Mouse (Mus musculus) heart, postnatal 36 days (tissue): ENCODE measurements around the gene Pck2. TPM values are rescaled to one million over a fixed set of nuclear protein-coding genes. Genes with fewer than 3 reads are reported as not detected.

Source experiments
- DNase-seq, 2 experiments: peaks; one replicate each; pipeline ENCODE4 v3.0.0; 2021 to 2022
- intact Hi-C: fragments of 180-260 bp; cut with DNase I; formaldehyde crosslinking; loops from one replicate; pipeline ENCODE4 v1.15.1; 2025
- total RNA-seq, 2 experiments: library from RNA; stranded (reverse); gene quantifications; 2 replicates each; pipeline ENCODE4 v1.2.3; 2021

Pck2 gene
- total RNA-seq, 2 experiments from 2014 or later: 12.9 to 13.2 TPM

GRCm38 (mm10) chr14:55524785-55525184 is 15.3 kb upstream of the Pck2 start, which contains the start of gene Nrl:
Nrl (minus strand) TSS chr14:55524981.
- DNase-seq: no peak
- intact Hi-C loops: no loop called here

GRCm38 (mm10) chr14:55526674-55527073 is 13.4 kb upstream of the Pck2 start:
- DNase-seq: no peak
- intact Hi-C loops: no loop called here

DNA sequence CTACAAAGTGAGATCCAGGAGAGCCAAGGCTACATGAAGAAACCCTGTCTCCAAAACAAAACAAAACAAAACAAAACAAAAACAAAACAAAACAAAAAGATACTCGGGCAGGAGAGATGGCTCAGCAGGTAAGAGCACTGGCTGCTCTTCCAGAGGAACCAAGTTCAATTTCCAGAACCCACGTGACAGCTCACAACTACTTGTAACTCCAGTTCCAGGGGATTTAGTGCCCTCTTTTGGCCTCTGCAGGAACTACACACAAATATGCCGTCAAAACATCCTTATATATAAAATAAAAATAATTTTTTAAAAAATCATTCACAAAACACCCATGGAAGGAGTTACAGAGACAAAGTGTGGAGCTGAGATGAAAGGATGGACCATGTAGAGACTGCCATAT is 12.1 kb upstream of the Pck2 start:
- peak in 1 of 2 experiments; percentile 25 for DNase-seq
- intact Hi-C loops: no loop called here

- intact Hi-C loops: loop anchor here (2.0 to 10.0 kb wide), 2 partner anchors 39 to 391 kb away; no protein-coding TSS in a partner anchor
- peak; percentile 31 to 47 for DNase-seq
These were observed 3.8 kb upstream of the Pck2 start for GRCm38 (mm10) chr14:55536116-55536745.

DNA sequence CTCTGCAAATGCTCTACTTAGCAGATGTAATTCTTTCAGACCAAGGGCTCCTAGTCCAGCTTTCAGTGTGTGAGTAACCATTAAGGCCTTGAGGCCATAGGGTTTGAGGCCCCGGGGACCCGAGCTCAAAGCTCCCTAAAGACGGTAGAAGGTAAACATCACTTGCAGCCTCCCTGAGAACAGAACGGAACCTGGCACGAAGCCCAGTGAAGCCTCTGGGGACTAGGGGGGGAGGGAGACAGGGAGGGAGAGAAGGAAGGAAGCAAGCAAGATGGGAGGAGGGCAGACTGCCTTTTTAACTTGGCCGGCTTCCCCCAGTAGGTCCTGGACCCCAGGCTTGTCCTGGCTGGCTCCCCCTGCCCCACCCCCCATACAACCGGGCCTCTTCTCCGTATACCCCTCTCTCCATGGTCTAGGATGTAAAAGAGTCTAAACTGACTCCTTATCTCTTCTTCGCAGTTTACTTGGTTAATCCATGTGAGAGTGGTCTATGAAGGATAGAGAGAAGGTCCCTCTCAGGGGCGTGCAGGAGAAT is 788 bp downstream of the Pck2 start:
- intact Hi-C loops: loop anchor here (1.0 kb wide), 1 partner anchor 18 kb away; no protein-coding TSS in a partner anchor
- peak; percentile 89 to 92 for DNase-seq

DNA sequence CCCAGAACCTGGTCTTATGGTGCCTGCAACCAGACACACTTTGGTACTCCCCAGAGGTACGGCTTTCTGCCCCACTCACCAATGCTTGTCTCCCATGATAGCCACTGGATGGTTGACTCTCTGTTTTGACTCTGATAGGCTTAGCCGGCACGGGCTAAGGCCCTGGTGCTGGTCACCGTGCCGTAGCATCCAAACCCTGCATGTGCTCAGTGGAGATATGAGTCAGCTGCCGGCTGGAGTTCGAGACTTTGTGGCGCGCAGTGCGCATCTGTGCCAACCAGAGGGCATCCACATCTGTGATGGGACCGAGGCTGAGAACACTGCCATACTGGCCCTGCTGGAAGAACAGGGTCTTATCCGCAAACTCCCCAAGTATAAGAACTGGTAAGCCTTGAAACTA is 2.2 kb downstream of the Pck2 start:
- DNase-seq: no peak
- intact Hi-C loops: no loop called here

DNA sequence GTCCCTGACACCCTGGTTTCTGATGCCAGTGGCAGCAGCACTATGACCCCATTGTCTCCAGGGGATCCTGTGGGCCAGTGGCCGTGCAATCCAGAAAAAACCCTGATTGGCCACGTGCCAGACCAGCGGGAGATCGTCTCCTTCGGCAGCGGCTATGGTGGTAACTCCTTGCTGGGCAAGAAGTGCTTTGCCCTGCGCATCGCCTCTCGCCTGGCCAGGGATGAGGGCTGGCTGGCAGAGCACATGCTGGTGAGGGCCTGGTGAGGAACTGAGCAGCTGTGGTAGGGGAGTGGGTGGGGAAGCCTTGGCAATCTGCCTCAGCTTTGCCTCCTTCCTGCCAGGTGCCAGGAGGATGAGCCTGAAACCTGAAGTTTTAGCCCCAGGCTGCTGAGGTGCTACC is 4.3 kb downstream of the Pck2 start:
- intact Hi-C loops: no loop called here
- DNase-seq: no peak

- DNase-seq: no peak
- intact Hi-C loops: no loop called here
These were observed 10.1 kb downstream of the Pck2 start for GRCm38 (mm10) chr14:55550191-55550590.

GRCm38 (mm10) chr14:55551347-55551746 is 11.3 kb downstream of the Pck2 start:
- intact Hi-C loops: no loop called here
- no peak for DNase-seq

- no peak for DNase-seq
- intact Hi-C loops: no loop called here
These were observed 11.7 kb downstream of the Pck2 start for GRCm38 (mm10) chr14:55551794-55552193.

DNA sequence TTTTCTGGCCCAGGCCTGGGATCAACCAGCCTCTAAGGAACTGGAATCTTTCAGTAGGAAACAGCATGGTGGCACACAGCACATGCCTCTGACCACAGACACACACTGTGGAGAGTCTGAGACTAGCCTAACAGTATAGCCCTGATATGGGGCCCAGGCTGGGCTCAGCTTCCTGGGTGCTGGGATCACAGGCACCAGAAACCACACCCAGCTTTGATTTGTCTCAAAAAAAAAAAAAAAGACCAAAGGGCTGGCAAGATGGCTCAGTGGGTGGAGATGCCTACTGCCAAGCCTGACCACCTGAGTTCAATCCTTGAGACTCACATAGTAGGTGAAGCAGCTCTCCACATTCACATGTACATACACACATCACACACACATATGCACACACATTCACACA is 14.6 kb downstream of the Pck2 start:
- no peak for DNase-seq
- intact Hi-C loops: loop anchor here (5.0 kb wide), 1 partner anchor 77 kb away; the partner anchor contains the start of gene Dhrs4

- intact Hi-C loops: loop anchor here (5.0 kb wide), 1 partner anchor 78 kb away; the partner anchor contains the start of gene Dhrs4
- DNase-seq: no peak
These were observed 15.7 kb downstream of the Pck2 start for GRCm38 (mm10) chr14:55555788-55556187.

DNA sequence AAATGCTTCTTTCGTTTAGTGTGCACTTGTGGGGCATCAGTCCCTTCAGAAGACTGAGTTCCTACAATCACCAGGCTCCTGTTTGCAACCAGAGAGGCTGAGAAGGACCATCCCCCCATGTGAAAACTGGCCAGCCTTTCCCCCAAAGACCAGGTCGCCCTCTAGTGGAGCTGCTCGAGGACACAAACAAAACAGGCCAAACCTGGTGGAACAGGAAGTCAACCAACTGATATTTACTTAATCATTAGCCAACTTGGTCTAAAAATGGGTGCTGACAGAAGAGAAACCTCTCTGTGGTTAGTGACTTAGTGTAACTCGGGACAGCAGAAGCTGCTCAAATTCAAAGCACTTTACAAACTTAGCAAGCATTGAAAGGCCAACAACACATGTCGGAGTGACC is 16.9 kb downstream of the Pck2 start:
- peak; percentile 81 to 82 for DNase-seq
- intact Hi-C loops: loop anchor here (1.0 to 5.0 kb wide), 2 partner anchors 59 to 80 kb away; partner anchors contain the start of gene Dhrs4

- intact Hi-C loops: loop anchor here (1.0 to 5.0 kb wide), 2 partner anchors 59 to 80 kb away; partner anchors contain the start of gene Dhrs4
- DNase-seq: no peak
These were observed 17.5 kb downstream of the Pck2 start for GRCm38 (mm10) chr14:55557587-55557986.

- no peak for DNase-seq
- intact Hi-C loops: loop anchor here (1.0 to 5.0 kb wide), 2 partner anchors 18 to 82 kb away; partner anchors contain the start of gene Dhrs4
These were observed 18.8 kb downstream of the Pck2 start for GRCm38 (mm10) chr14:55558740-55559448.

- DNase-seq: peak; percentile 87 to 90
- intact Hi-C loops: loop anchor here (1.0 to 5.0 kb wide), 2 partner anchors 18 to 82 kb away; partner anchors contain the start of gene Dhrs4
These were observed 19.7 kb downstream of the Pck2 start, which contains the start of gene Dcaf11 for GRCm38 (mm10) chr14:55559799-55560201. Dcaf11 (plus strand) TSS chr14:55560006.

- DNase-seq: peak; percentile 96 to 98
- intact Hi-C loops: no loop called here
These were observed 20.4 kb downstream of the Pck2 start, which contains the start of gene A730061H03Rik for GRCm38 (mm10) chr14:55560202-55561073. A730061H03Rik (minus strand) TSS chr14:55560406.

- intact Hi-C loops: no loop called here
- DNase-seq: no peak
These were observed 21.8 kb downstream of the Pck2 start for GRCm38 (mm10) chr14:55561860-55562259.

DNA sequence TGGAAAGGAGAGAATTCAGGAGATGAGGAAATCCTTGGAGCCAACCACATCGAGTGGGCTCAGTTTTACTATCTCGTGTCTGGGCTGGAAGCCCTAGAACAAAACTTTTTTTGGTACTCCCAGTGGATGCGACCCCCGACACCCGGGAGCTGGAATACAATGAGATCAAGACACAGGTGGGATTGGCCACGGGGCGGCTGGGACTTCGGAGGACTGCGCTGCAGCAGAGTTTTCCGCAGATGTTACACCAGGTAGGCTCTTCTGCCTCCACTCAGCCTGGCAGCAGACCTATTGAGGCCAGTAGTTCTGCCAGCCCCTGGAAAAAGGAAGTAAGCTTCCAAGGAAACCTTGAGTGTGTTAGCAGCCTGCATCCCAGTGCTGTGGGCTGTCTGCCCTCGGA is 23.2 kb downstream of the Pck2 start:
- intact Hi-C loops: no loop called here
- DNase-seq: no peak

- DNase-seq: no peak
- intact Hi-C loops: no loop called here
These were observed 25.7 kb downstream of the Pck2 start for GRCm38 (mm10) chr14:55565748-55566147.
